Mouse (Mus musculus): Measurements from ENCODE around the gene 1600002K03Rik.
A peak's percentile ranks its signal among the peaks of the same experiment; 100 is the strongest.

Gene 1600002K03Rik

DNA sequence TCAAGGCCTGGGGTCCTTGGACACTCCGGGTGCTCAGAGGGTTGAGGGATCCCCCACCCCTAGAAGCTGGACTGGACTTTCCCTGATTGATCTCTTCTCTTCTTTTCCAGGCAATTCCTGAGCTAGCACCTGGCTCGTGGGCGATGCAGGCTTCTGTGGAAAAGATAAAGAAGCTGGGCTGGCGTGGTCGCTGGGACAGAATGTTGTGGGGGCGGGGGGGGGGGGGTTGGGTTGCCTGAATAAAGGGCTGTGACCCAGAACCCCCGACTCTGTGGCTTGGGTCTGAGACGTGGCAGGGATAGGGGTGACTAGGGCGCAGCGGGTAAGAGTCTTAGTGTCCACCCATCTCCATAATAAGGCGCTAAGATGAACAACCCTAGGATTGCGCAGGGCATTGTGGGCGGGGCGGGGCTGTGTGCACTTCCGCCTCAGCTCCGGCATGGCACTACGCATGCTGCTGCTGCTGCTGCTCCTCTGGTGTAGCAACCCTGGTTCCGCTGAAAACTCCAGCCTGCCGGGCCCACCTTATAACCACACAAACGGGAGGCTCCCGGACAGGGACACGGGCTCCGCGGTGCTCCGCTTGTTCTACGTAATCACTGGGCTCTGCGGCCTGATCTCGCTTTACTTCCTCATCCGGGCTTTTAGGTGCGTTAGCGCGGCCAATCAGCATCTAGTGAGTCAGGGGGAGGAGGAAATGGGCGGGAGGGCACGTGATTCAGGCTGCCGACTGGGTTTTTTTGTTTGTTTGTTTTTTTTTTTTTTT is at the start of gene 1600002K03Rik:
TSS of gene 1600002K03Rik (plus strand) at position 418 of the 766 bp plus-strand sequence.
- peak; percentile 89 to 92 for DNase-seq (ENCODE audit: low spot score in 2 of 2)

DNA sequence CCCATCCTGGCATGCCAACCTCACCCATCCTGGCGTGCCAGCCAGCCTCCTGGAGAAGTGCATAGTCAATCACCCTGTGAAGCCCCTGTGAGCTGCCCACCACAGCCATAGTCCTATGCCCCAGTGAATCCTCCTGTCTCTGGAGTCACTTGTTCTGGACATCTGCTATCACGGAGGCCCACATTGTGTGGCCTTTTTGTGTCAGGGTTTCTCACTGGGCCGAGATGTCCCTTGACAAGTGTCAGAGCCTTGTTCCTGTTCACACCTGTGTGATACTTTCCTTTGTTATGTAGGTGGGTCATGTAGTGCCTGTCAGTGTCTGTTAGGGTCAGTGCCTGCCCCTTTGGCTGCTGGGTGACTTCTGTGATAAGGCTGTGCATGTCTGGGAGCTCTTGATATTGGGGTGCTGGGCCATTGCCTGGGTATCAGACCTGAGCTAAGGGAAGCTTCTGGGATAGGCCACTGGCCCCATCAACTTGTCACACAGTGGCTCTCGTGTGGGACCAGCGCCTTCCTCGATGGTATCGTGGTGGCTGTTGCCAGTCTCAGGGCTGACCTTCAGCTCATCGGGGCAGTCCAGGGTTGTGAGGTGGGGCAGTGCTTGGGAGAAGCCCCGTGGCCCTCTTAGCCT is 48.7 kb upstream of the 1600002K03Rik start:
- peak in 1 of 2 experiments; percentile 63 for DNase-seq (ENCODE audit: low spot score in 2 of 2)

DNA sequence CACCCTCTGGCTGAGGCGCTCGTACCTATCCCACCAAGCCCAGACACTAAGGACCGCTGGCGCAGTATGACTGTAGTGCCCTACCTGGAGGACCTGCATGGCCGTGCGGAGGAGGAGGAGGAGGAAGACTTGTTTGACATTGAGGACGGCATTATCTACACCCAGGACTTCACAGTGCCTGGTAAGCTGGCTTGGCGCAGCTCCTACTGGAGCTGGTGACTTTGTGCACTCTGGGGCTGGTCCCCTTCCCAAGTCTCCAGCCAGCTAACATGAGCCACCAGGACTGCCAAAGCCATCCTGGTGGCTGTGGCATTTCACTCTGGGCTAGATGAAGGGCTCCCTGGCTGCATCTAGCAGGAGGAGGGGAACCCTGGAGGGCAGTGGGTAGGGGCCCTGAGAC is 44.8 kb upstream of the 1600002K03Rik start:
- DNase-seq (ENCODE audit: low spot score in 2 of 2), result no peak

DNA sequence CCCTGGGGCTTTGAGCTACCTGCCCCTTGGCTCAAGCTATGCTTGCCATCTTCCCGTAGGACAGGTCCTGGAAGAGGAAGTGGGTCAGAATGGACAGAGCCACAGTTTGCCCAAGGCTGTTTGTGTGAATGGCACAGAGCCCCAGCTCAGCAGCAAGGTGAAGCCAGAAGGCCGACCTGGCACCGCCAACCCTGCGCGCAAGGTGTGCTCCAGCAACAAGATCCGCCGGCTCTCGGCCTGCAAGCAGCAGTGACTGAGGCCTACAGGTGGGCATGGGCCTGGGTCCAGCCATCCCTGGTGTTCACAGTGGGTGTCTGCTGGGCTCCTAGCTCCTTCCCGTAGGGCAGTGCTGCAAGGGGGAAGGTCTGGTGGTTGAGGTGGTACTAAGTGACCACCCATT is 42.9 kb upstream of the 1600002K03Rik start:
- no peak for DNase-seq (ENCODE audit: low spot score in 2 of 2)

DNA sequence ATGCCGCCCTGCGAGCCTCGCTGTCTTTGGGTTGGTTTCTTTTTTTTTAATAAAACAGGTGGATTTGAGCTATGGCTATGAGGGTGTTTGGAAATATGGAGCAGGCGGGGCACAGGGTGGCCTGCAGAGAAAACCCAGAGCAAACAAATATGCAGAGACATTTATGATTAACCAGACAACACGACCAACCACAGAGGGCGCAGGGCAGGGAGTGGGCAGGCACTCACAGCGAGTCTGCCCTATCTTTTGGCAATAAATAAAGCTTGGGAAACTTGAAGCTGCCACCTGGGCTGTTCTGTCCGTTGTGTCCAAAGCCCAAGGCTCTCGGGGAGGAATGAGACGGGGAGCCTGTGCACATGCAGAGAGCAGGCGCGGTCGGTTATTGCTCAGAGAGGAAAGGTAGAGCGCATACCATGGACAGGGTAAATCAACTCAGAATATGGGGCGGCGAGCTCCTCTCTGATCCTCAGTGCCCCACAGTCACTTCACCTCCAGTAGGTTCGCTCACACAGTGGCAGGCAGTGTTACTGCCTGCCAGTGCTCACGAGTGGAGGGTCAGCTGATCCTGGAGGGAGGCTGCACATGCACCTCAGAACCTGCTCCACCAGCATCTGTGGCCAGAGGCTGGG is 42.2 kb upstream of the 1600002K03Rik start:
- DNase-seq (ENCODE audit: low spot score in 2 of 2), result no peak

DNA sequence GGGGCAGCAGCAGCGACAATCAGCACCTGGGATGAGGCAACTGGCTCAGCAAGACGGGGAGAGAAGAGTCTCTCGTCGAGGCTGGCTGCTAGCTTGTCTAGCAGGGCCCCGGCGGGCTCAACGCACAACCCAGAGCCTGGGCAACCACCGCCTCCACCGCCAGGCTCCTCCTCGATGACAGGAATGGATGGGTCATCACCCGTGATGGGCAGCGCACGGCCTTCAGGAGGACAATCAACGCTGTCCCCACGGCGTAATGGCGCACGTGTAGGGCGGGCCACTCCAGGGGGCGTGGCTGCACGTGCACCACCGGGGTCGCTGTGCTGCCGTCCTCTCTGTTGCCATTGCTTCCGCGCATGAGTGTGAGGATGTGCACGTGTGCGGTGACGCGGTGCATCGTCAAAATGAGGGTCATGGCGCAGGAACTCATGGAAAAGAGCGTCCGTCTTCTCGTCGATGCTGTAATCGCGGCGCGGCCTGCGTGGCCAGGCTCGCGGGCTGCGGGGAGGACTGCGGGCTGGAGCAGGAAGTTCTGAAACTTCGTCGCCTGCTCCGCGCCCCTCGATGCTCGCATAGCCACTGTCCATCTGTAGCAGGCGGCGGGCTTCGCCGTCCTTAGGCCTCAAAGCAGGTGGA is 41.3 kb upstream of the 1600002K03Rik start:
- no peak for DNase-seq (ENCODE audit: low spot score in 2 of 2)

DNA sequence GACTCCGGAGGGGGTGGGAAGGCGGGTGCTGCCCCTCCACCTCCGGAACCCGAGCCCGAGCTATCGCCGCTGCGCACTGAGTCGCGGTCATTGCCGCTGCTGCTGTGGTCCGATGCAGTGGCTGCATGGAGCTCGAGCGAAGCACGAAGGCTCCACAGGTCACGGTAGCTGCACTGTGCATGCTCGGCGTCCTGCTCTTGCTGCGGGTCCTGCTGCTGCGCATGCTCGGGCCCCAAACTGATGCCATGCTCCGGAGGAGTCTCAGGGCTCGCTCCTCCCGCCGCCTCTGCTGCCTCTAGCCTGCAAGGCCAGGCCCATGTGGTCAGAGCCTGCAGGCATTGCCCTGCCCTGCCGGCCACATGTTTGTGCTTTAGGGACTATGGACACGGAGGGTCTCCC is 40.8 kb upstream of the 1600002K03Rik start:
- no peak for DNase-seq (ENCODE audit: low spot score in 2 of 2)

DNA sequence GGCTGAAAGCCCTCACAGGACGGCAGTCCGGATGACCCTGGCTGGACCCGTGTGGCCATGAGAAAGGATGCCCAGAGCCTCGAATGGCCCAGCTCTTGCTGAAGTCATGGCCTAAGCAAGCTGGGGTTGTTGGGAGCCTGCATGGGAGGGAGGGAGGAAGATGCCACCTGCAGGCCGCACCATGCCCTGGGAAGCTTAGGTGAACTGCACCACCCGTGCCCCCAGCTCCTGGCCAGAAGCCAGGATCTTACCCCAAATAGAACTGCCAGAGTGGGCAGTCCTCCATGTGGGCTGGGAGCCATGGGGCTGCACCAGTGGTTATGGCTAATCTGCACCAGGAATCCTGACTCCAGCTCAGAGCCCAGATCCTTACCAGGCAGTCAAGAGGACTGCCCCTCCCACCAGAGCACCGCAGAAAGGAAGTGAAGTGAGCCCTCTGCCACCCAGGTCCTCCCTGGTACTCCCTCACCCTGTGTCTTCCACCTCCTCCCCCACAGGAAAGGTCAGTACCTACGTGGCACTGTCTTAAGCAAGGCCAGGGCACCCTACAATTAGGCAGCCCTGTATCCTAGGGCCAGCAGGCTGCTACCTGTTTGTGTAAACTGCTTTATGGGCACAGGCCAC is 39.4 kb upstream of the 1600002K03Rik start:
- DNase-seq (ENCODE audit: low spot score in 2 of 2), result no peak

DNA sequence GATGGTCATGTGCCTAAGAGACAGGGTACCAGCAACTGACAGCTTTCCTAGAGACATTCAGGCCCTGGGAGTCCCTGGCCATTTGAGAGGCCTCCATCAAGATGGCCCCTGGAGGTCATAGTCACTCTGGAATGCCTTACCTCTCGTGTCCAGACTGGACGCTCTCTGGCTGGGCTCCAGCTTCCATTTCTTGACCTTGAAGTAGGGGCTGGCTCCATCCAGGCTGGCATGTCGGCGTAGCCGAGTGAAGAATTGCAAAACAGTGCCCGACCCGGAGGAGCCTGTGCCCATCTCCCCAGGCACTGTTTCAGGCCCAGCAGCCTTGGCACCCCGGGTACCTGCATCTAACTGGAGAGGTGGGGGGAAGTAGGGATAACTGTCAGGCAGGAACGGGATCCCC is 38.3 kb upstream of the 1600002K03Rik start:
- no peak for DNase-seq (ENCODE audit: low spot score in 2 of 2)

DNA sequence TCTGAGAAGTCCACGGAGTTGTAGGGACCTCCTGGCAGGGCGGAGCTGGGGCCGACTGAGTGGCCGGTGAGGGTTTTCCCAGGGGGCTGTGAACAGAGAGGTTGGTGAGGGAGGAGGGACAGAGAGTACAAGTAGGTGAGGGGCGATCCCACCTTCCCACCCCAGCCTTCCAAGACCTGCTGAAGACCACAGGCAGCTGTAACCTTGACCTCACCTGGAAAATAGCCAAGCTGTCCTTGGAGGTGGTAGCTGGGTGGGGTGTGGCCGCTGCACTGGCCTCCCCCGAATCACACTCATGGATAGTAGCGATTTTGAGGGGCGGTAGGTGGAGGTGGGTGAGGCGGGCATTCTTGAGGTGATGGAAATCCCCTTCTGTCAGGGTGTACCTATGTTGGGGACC is 37.6 kb upstream of the 1600002K03Rik start:
- DNase-seq (ENCODE audit: low spot score in 2 of 2), result no peak

DNA sequence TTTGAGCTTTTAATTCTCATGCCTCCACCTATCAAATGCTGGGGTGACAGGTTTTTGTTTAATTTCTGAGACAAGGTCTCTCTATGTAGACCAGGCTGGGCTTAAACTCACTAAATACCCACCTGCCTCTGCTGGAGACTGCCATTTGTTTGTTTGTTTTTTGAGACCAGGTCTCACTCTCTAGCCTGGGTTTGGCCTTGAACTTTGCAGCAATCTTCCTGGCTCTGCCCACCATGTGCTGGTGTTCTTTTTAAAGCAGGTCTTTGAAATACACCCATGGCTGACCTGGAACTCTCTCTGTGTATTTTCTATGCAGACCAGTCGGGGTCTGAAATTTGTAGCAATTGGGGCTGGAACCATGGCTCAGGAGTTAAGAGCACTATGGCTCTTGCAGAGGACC is 37.1 kb upstream of the 1600002K03Rik start:
- no peak for DNase-seq (ENCODE audit: low spot score in 2 of 2)

DNA sequence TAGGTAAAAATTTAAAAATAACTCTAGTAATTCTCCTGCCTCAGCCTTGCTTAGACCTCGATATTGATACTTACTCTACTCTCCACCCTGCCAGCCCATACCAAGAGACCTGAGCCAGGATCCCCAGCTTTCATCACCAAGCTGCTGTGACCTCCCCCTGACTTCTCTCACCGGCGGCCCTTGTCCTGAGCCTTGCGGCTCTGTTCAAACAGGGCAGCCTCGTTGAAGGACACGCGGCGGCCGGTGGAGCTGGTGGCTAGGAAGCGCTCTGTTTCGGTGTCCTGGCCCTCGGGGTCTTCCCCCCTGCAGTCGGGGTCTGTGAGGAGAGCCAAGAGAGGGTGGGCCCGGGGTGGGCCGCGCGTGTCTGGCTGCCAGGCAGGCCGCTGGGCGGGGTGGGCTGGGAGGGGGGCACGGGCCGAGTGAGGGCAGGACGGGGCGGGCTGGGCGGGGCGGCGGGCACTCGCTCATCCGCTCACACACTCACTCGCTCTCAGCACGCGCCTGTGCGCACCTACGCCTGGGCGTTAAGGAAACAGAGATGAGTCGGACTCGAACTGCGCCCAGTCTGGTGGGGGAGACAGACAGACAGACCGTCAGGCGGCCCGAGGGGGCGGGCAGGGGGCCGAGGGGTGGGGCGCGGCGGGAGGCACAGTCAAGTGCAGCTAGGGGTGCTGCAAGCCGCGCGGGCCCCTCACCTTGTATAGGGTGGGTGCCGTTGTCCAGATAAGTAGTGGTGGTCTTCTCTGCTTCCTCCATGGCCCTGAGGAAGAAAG is 36.4 kb upstream of the 1600002K03Rik start:
- DNase-seq (ENCODE audit: low spot score in 2 of 2), result no peak

DNA sequence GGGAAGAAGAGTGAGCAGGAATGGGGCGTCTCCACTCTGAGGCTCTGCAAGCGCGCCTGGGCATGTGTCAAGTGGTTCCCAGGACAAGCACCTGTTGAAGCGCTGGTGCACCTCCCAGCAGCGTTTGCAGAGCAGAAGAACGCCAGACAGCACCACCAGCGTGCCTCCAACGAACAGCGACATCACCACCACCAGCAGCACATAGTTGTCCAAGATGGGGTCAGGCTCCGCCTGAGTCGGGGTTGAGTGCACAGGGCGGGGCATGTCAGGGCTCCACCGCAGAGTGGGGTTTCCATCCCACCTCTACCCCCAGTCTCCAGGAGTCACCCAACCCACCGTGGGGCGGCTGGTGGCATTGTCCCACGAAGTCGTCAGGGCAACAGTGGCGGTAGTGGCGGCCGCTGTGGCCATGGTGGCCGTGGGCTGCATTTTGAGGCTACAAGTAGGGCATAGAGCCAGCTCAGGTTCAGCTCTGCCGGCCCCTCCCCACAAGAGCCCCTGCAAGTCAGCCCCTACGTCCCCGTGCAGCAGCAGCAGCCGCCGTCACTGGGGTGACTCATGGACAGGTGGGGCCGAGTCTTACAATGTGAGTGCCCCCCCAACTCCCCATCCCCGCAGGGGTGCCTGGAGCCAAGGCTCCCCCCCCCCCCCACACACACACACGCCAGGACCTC is 35.7 kb upstream of the 1600002K03Rik start:
- no peak for DNase-seq (ENCODE audit: low spot score in 2 of 2)

DNA sequence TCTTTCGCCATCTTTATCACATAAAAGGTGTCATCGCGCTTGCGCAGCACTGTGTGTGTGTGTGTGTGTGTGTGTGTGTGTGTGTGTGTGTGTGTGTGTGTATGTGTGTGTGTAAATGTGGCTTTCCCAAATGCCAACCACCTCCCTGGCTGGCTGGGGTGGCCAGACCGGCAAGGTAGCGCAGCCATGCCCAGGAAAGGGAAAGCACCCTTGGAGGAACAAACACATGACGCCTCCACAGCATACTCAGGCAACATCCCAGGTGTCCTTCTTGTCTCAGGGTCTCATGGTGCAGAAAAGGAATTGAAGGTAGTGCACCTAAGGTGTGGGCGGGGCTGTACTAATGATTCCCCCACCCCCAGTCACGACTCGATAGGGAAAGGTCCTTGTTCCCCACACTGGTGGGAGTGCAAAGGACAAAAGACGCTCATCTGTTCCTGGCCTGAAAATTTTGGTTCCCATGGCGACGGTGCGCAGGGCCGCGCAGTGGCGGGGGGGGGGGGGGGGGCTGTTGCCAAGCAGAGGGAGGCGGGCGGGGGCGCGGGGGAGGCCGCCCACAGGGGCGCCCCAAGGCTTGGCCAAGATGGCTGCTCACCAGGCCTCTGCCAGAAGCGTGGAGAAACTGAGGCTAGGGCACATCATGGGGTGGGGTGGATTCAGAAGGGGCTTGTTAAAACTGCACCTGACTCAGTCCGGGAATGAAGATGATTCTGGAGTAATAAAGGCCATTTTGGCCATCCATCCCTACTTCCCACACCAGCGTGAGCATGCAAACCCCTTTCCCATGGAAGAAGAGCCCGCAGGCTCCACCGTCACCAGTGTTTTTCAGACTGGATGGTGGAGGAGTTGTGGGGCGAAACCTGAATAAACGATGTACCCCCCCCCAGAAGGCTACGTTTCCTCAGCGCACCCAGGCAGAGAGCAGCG is 34.9 kb upstream of the 1600002K03Rik start:
- no peak for DNase-seq (ENCODE audit: low spot score in 2 of 2)

DNA sequence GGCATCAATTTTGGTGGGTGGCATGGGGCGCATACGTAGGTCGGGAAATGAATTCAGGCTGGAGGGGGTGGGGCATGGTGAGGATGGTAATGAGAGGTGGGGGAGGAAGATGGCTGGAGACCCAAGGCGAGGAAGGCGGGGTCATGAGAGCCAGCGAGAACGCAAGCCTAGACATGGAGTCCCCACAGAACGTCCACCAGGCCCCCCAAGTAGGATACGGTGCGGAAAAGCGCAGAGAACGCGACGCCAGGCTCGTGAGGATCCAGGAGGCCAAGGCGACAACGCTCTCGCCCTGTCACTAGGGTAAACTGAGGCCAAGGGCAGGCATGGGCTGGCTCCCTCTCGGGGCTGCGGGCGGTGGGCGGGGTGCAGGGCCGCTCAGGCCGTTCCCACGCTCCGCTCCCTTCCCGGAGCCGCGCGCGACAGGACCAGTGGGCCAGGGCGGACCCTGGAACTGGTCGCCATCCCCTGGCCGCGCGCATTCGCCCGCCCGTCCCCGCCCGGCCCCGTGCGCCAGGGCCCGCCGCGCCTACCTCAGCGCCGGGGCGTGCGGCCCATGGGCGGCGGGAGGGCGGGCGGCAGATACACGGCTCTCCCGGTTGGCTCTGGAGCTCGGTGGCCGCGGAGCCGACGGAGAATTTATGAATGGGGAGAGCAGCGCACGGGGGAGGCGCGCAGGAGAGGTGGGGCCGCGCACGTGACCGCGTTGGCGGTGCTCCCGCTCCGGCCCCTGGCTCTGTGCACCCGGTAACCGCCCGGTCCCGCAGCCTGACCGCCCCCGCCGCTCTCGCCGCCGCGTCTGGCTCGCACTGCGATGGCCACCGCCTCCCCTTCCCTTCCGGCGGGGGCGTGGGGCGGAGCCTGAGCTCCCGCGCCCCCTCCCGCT is 33.9 kb upstream of the 1600002K03Rik start, which contains the start of gene Atp5d:
TSS of gene Atp5d (plus strand) at position 80 of the 886 bp plus-strand sequence.
- DNase-seq (ENCODE audit: low spot score in 2 of 2), result peak in 1 of 2 experiments; percentile 40

DNA sequence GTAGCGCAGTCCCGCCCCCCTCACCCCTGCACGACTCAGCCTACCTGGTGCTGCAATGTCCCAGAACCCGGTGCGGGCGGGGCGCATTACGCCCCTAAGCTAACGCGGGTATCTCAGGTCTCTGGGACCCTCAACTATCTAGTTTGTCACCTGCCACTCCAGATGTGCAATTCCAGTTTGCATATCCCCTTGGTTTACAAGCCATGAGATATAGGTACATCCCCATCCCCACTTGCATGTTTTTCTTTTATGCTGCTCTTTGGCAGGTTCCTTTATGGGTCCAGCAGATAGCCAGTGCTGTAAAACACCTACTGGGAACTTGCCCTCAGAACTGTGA is 33.3 kb upstream of the 1600002K03Rik start:
- peak in 1 of 2 experiments; percentile 36 for DNase-seq (ENCODE audit: low spot score in 2 of 2)

DNA sequence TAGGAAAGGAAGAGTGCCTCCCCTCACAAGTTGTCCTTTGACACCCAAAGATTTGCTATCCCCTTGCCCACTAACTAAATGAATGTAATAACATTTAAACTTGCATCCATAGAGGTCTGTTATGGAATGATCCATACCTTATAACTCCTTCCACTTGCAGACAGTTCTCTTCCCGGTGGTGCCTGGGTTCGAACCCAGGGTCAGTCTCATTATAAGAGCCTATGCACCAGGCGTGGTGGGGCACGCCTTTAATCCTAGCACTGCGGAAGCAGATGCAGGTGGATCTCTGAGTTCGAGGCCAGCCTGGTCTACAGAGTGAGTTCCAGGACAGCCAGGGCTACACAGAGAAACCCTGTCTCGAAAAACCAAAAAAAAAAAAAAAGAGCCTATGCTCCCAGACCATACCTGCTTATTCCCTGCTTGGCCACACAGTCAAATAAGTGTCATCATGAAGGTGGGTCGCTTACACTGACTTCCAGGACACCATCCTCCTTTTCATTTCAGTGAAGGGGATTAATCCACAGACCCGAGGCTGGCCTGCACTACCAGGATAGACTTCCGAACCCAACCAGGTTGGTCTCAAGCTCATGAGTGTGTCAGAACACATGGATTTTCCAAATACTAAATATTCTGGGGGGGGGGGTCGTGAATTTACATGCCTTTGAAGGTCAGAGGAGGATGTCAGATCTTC is 32.6 kb upstream of the 1600002K03Rik start:
- no peak for DNase-seq (ENCODE audit: low spot score in 2 of 2)

DNA sequence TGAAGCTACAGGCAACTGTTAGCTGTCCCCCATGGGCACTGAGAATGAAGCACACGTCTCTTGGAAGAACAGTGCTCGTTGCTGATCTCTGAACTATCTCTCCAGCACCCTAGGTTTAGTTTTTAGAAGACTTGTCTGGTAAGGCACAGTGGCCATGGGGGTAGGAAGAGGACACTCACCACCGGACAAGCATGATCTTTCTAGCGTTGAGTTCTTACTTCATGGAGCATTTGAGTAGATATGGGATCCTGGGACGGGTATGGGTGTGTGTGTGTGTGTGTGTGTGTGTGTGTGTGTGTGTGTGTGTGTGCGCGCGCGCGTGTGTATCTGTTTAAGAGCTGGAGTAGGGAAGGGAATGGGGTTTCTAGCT is 32.1 kb upstream of the 1600002K03Rik start, which contains the start of gene Cbarp:
TSS of gene Cbarp (minus strand) at position 170 of the 370 bp plus-strand sequence.
- DNase-seq (ENCODE audit: low spot score in 2 of 2), result peak in 1 of 2 experiments; percentile 18
